ENCODE assay signal across 20 mouse cellular contexts in genomic region chr2:93764211-93764610, GRCm38 (mm10). TPM values are rescaled to one million over a fixed set of nuclear protein-coding genes. Genes with fewer than 3 reads are reported as not detected.
DNase-seq lines count a peak whose midpoint lies in the region; ATAC-seq and TF ChIP-seq lines count a peak whose summit lies in the region.
"Had no signal": no experiment of that assay in that cellular context is flagged by ENCODE, and none has a peak within 500 bp of the region (broad histone marks: within the 10 kb centered on the region; RNA-seq: fewer than 3 reads in every experiment).

No protein-coding gene starts in this region.

- no peak overlapping the region for H3K9ac ChIP-seq in lung, postnatal 0 days (replicated peaks; ENCODE audit: low read depth)
- H3K9ac ChIP-seq: forebrain, postnatal 0 days; hindbrain, embryonic 13.5 days had no signal

- no peaks in the 10 kb centered on the region for H3K4me1 ChIP-seq in lung, postnatal 0 days (ENCODE audit: insufficient read depth, low read depth, low read length)
- H3K4me1 ChIP-seq in lung, adult 2 months (ENCODE audit: control insufficient read depth, insufficient read depth, low read length), result no peaks in the 10 kb centered on the region

- no peak for TF ChIP-seq POLR2A in lung, adult 2 months (IDR thresholded peaks at IDR 0.05; ENCODE audit: borderline replicate concordance, extremely low read depth, low read depth, low read length)

- no peak overlapping the region for H3K4me3 ChIP-seq in gastrocnemius, adult 2 months
- H3K4me3 ChIP-seq in lung, postnatal 0 days (ENCODE audit: low read depth, low read length), result no peak overlapping the region
- H3K4me3 ChIP-seq in lung, adult 2 months (replicated peaks; ENCODE audit: extremely low read depth, low read depth, low read length), result no peak overlapping the region
- H3K4me3 ChIP-seq: hindbrain, embryonic 10.5 days; hindbrain, embryonic 13.5 days had no signal

- intact Hi-C loops in gastrocnemius, adult 2 months (cut with DNase I), result no loop called here
- intact Hi-C loops in heart, postnatal 36 days (cut with DNase I), result no loop called here

- TF ChIP-seq EP300 in lung, postnatal 0 days (IDR thresholded peaks at IDR 0.05), result no peak

- no peak overlapping the region for H3K4me2 ChIP-seq in lung, postnatal 0 days (replicated peaks; ENCODE audit: low read depth, low read length)
- H3K4me2 ChIP-seq: heart, embryonic 11.5 days; hindbrain, embryonic 13.5 days had no signal

- DNase-seq in gastrocnemius, adult 2 months, result no peak
- DNase-seq in gastrocnemius, postnatal 10 days, result no peak
- peak; percentile 25 for DNase-seq in lung, postnatal 0 days (ENCODE audit: low spot score)
- DNase-seq in lung, adult 2 months, result no peak
- DNase-seq in gonadal fat pad, adult 2 months (ENCODE audit: low read depth), result peak; percentile 6
- DNase-seq in heart, postnatal 36 days, result no peak
- no peak for DNase-seq in natural killer cell, adult 2 months (ENCODE audit: low spot score in 2 of 2)
- DNase-seq: adrenal gland, adult 2 months; adrenal gland, postnatal 14 days; cerebellum, adult 11 months; cerebellum, adult 9-11 months; cerebellum, postnatal 36 days; forebrain, postnatal 0 days; gastrocnemius, postnatal 36 days; heart, adult 11 months had no signal

- H3K36me3 ChIP-seq in lung, postnatal 0 days (ENCODE audit: insufficient read depth, low read length), result peaks cover 10% of the 10 kb centered on the region

- no peak; the same call in 1 of the 2 replicates for ATAC-seq in lung, postnatal 0 days
- ATAC-seq: CD4-positive, CD25-positive, alpha-beta regulatory T cell, adult 4 months; forebrain, embryonic 14.5 days; forebrain, postnatal 0 days had no signal

- peak overlapping the region; percentile 83; the same call in 1 of the 2 replicates for H3K27ac ChIP-seq in gastrocnemius, adult 2 months
- H3K27ac ChIP-seq in lung, postnatal 0 days (ENCODE audit: low read length), result no peak overlapping the region
- H3K27ac ChIP-seq: hindbrain, embryonic 10.5 days; hindbrain, embryonic 13.5 days had no signal

- TF ChIP-seq CTCF in gastrocnemius, adult 2 months (IDR thresholded peaks at IDR 0.05), result no peak
- no peak for TF ChIP-seq CTCF in lung, postnatal 0 days (IDR thresholded peaks at IDR 0.05)
- no peak for TF ChIP-seq CTCF in lung, adult 2 months (IDR thresholded peaks at IDR 0.05; ENCODE audit: insufficient read depth, low read length)

- no peaks in the 10 kb centered on the region for H3K27me3 ChIP-seq in lung, postnatal 0 days (replicated peaks; ENCODE audit: insufficient read depth, low read length)
- H3K27me3 ChIP-seq: hindbrain, embryonic 13.5 days had no signal

- 62% methylated on average over 3 of the region's 3 CpGs for WGBS in lung, postnatal 0 days
- WGBS in lung, adult 2 months, result 73% methylated on average over 3 of the region's 3 CpGs

- H3K9me3 ChIP-seq in lung, postnatal 0 days (ENCODE audit: low read length), result no peaks in the 10 kb centered on the region
- H3K9me3 ChIP-seq: hindbrain, embryonic 13.5 days had no signal

RNA-seq across cellular contexts. Expression of gene Ext2, which starts 58.2 kb away (rescaled TPM):
- 10 to 100 TPM; 39.6 to 41.5 TPM for total RNA-seq in gastrocnemius, adult 2 months (2021)
- total RNA-seq in gastrocnemius, postnatal 10 days (2021), result 10 to 100 TPM; 41.0 to 52.8 TPM
- 69.6 and 76.6 TPM in 2 replicates for polyA plus RNA-seq in lung, postnatal 0 days (2015; fragmentation: Nextera tagmentation; extraction: Ambion mirVana)
- polyA plus RNA-seq in lung, adult 2 months (2012; rRNA removed), result 58.3 and 59.5 TPM in 2 replicates
- 42.5 and 52.4 TPM in 2 replicates for polyA plus RNA-seq in gonadal fat pad, adult 2 months (2012; rRNA removed)
- 10 to 100 TPM; 40.4 to 44.1 TPM for total RNA-seq in heart, postnatal 36 days (2021)

Comparison
In these comparisons a context has a peak if more than half of its experiments do, and no peak if none do; other contexts are left out.
1. DNase-seq: peak in lung, postnatal 0 days (single experiment) and gonadal fat pad, adult 2 months (single experiment); none in gastrocnemius, adult 2 months (single experiment), gastrocnemius, postnatal 10 days (single experiment), lung, adult 2 months (single experiment), heart, postnatal 36 days (0 of 2) and natural killer cell, adult 2 months (0 of 2).